Mouse (Mus musculus): Measurements from ENCODE around the gene Exoc3l2.

- no peak for TF ChIP-seq CTCF (IDR thresholded peaks at IDR 0.05; ENCODE audit: low read depth)
- TF ChIP-seq EP300 (optimal IDR thresholded peaks at IDR 0.05): no peak
Observed at GRCm38 (mm10) chr7:19494751-19495474, 31.8 kb downstream of the Exoc3l2 start.
